Mouse (Mus musculus): ENCODE measurements at regions not wholly inside any gene's neighbourhood (a gene's known extent, or its start where the extent isn't known, plus 50 kb on each side); places are given as distances from the start of the nearest gene placed in this dataset.

DNA sequence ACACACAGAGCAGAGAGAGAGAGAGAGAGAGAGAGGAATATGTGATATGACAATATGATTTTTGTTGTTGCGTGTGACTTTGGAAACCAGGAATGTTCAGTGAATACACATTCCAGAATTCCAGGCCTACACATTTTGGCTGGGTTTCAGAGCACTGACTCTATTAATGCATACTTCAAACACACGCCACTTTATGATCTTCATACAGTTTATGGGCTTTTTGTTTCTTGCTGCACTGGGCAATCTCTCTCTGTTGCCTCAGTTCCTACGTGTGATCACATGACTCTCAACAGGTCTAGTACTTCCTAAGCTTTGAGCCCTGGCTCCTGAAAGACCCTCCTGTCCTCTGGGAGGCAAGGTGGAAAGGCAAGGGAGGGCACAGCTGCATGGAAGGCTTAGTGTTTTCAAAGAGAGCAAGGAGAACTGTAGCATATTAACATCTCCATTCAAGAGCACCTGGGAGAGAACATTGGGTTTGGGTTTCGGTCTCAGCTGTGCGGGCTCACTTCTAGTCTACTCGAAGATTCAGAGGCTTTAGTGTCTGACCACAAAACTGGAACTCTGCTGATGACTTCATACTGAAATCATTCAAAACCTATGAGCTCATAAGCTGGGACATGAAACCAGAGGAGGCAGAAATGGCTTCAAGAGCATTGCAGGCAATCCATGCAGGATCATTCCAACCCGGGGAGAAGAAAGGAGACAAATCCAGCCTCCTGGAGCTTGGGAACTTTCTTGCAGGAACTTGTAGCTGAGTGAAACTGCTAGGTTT, 87.9 kb upstream of the C1qtnf3 start:
- no peak for DNase-seq (ENCODE audit: low spot score)
- H3K4me2 ChIP-seq (ENCODE audit: low read length), result no peak overlapping the region
- WGBS, result 71% methylated on average over 7 of the region's 7 CpGs

DNA sequence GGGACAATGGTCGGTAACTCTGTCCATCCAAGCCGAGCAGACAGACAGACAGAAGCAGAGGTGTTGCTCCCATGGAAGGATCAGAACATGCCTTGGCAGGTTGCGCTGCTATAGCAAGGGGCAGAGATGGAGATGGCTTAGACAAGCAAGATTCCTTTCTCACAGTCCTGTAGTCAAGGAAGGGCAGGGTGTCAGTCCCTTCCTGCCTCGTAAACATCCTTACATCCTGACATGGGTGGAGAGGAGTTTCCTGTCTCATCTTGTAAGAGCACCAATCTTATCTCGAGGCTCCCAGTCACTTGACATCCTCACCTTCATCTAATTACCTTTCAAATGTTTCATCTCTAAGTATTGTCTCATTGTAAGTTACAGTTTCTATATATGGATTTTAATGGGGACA, 87.0 kb upstream of the C1qtnf3 start:
- Histone ChIP-seq H3K4me2 (ENCODE audit: low read length) (no peak overlapping the region), H3K9ac (ENCODE audit: low read length) (no peak overlapping the region), H3K9me3 (ENCODE audit: control insufficient read depth, low read length) (no peaks in the 10 kb centered on the region), H3K4me1 (replicated peaks; ENCODE audit: control insufficient read depth, insufficient read depth, low read length) (peaks cover 2% of the 10 kb centered on the region; the same call in 1 of the 2 replicates), H3K27me3 (replicated peaks; ENCODE audit: control insufficient read depth, insufficient read depth, low read length) (no peaks in the 10 kb centered on the region), H3K4me3 (ENCODE audit: low read depth, low read length) (no peak overlapping the region), H3K27ac (ENCODE audit: low read depth) (no peak overlapping the region), H3K36me3 (ENCODE audit: control insufficient read depth, insufficient read depth, low read length) (no peaks in the 10 kb centered on the region)
- no peak for ATAC-seq (replicated peaks; ENCODE audit: low FRiP score, low TSS enrichment, low read depth)
- no peak for DNase-seq (ENCODE audit: low spot score)
- WGBS, result 72% methylated on average over 5 of the region's 5 CpGs

More for the DNA sequence above, 87.9 kb upstream of the C1qtnf3 start:
- no peak overlapping the region for H3K4me3 ChIP-seq (ENCODE audit: low read depth, low read length)
- no peaks in the 10 kb centered on the region for H3K9me3 ChIP-seq (ENCODE audit: control insufficient read depth, low read length)
- H3K27me3 ChIP-seq (replicated peaks; ENCODE audit: control insufficient read depth, insufficient read depth, low read length), result no peaks in the 10 kb centered on the region
- ATAC-seq (replicated peaks; ENCODE audit: low FRiP score, low TSS enrichment, low read depth), result no peak
- no peak overlapping the region for H3K9ac ChIP-seq (ENCODE audit: low read length)
- H3K27ac ChIP-seq (ENCODE audit: low read depth), result no peak overlapping the region
- H3K36me3 ChIP-seq (ENCODE audit: control insufficient read depth, insufficient read depth, low read length), result no peaks in the 10 kb centered on the region
- peaks cover 2% of the 10 kb centered on the region; the same call in 1 of the 2 replicates for H3K4me1 ChIP-seq (replicated peaks; ENCODE audit: control insufficient read depth, insufficient read depth, low read length)

DNA sequence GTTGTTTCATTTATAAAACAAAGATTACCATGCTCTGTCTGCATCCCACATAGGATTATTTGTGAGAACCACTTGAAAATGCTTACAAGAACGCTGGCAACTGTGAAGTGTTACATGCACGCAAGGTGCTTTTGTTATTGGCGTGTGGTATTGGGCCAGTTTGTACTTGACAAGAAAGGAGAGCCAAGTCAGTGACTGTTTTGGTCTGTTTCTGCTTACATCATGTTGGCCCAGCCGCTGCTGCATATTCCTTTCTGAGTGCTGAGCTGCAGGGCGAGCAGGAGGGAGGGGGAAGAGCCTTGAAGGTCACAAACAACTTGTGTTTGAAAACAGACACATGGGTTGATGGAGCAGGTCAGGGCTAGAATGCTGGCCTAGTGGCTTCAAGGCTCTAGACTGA, 85.3 kb upstream of the C1qtnf3 start:
- DNase-seq (ENCODE audit: low spot score) (no peak), ATAC-seq (replicated peaks; ENCODE audit: low FRiP score, low TSS enrichment, low read depth) (no peak)
- Histone ChIP-seq H3K4me2 (ENCODE audit: low read length) (no peak overlapping the region), H3K9ac (ENCODE audit: low read length) (no peak overlapping the region), H3K9me3 (ENCODE audit: control insufficient read depth, low read length) (no peaks in the 10 kb centered on the region), H3K36me3 (ENCODE audit: control insufficient read depth, insufficient read depth, low read length) (no peaks in the 10 kb centered on the region), H3K27ac (ENCODE audit: low read depth) (no peak overlapping the region), H3K27me3 (replicated peaks; ENCODE audit: control insufficient read depth, insufficient read depth, low read length) (no peaks in the 10 kb centered on the region), H3K4me3 (ENCODE audit: low read depth, low read length) (no peak overlapping the region), H3K4me1 (replicated peaks; ENCODE audit: control insufficient read depth, insufficient read depth, low read length) (peaks cover 2% of the 10 kb centered on the region; the same call in 1 of the 2 replicates)
- 40% methylated on average over 5 of the region's 5 CpGs for WGBS

DNA sequence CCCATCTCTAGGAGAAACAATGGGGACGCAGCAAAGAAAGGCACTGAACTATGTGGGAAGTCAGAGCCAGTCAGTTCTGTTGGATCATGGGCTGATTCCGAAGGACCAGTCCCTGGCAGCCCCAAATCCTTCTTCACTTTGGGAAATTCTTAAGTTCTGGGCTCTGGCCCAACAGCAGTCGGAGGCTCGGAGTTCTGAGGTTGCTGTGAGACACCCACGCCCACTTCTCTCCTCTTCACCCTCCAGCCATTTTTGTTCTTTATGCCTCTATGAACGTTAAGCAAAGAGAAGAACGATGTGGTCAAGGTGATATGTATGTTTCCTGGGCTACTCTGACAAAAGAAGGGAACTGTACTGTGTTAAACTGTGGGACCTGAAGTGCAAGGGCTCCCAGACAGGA, 84.0 kb upstream of the C1qtnf3 start:
- no peak for DNase-seq (ENCODE audit: low spot score)
- H3K9ac ChIP-seq (ENCODE audit: low read length), result no peak overlapping the region
- no peak overlapping the region; the same call in 1 of the 2 replicates for H3K27ac ChIP-seq (ENCODE audit: low read depth)
- WGBS, result 81% methylated on average over 7 of the region's 7 CpGs
- H3K27me3 ChIP-seq (replicated peaks; ENCODE audit: control insufficient read depth, insufficient read depth, low read length), result no peaks in the 10 kb centered on the region
- no peaks in the 10 kb centered on the region for H3K36me3 ChIP-seq (ENCODE audit: control insufficient read depth, insufficient read depth, low read length)
- no peak overlapping the region for H3K4me2 ChIP-seq (ENCODE audit: low read length)
- H3K9me3 ChIP-seq (ENCODE audit: control insufficient read depth, low read length), result no peaks in the 10 kb centered on the region
- peaks cover 2% of the 10 kb centered on the region; the same call in 1 of the 2 replicates for H3K4me1 ChIP-seq (replicated peaks; ENCODE audit: control insufficient read depth, insufficient read depth, low read length)
- H3K4me3 ChIP-seq (ENCODE audit: low read depth, low read length), result no peak overlapping the region
- ATAC-seq (replicated peaks; ENCODE audit: low FRiP score, low TSS enrichment, low read depth), result no peak

DNA sequence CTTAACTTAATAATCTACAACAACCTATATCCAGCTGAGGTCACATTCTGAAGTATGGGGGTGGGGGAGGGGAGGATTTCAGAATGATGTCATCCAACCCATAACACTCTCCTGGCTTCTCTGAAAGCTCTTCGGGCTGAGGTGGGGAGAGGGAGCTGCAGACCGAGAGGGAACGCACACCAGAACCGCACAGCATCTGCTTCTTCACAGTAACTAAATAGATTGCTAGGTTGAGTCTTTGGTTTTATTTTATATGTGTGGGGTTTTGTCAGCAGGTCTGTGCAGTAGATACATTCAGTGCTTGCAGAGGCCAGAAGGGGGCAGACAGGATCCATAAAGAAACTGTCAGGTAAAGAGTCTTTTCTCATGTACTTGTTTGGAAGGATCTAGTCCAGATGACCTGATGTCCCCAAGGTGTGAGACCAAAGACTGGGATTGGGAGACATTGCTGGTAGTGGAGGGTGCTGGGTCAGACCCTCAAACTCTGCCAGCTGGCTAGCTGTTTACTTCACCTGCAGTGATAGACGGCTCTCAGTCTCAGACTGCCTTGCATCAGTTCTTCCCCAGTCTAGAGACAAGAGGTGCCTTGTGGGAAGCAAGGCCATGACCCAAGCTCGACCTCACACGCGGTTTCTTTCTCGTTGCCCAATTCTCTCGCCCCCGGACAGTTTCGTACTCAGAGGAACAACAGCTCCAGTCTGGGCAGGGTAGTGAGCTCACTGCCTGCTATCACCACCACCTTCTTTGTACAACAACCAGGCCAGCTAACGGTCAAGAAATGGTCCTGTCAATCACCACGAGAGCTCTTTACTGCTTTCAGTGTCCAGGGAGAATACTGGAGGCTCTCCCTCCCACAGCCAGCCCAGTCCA, 83.2 kb upstream of the C1qtnf3 start:
- Histone ChIP-seq H3K4me1 (replicated peaks; ENCODE audit: control insufficient read depth, insufficient read depth, low read length) (peaks cover 2% of the 10 kb centered on the region; the same call in 1 of the 2 replicates), H3K27ac (ENCODE audit: low read depth) (no peak overlapping the region), H3K36me3 (ENCODE audit: control insufficient read depth, insufficient read depth, low read length) (no peaks in the 10 kb centered on the region), H3K9ac (ENCODE audit: low read length) (no peak overlapping the region), H3K4me3 (ENCODE audit: low read depth, low read length) (no peak overlapping the region), H3K9me3 (ENCODE audit: control insufficient read depth, low read length) (no peaks in the 10 kb centered on the region), H3K4me2 (ENCODE audit: low read length) (no peak overlapping the region), H3K27me3 (replicated peaks; ENCODE audit: control insufficient read depth, insufficient read depth, low read length) (no peaks in the 10 kb centered on the region)
- 65% methylated on average over 14 of the region's 14 CpGs for WGBS
- no peak for DNase-seq (ENCODE audit: low spot score)
- ATAC-seq (replicated peaks; ENCODE audit: low FRiP score, low TSS enrichment, low read depth), result peak; percentile 26; the same call in 1 of the 2 replicates

DNA sequence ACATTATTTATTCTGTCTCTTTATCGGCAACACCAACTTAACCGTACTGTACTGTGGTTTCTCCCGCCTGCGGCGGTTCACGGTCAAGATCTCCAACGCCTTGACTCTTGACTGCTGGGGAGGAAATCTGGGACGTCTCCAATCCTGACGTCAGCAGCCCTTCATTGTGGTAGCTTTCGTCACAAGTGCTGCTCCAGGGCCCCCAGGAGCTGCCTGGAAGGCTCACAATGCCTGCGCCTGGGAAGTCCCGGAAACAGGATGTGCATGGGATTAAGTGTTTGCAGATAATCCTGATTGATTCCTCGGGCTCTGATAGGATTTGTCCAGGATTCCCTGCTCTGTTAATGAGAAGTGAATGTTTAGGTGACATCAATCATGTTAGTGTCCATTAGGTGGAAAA, 82.3 kb upstream of the C1qtnf3 start:
- Histone ChIP-seq H3K27me3 (replicated peaks; ENCODE audit: control insufficient read depth, insufficient read depth, low read length) (no peaks in the 10 kb centered on the region), H3K4me2 (ENCODE audit: low read length) (no peak overlapping the region), H3K36me3 (ENCODE audit: control insufficient read depth, insufficient read depth, low read length) (no peaks in the 10 kb centered on the region), H3K4me3 (ENCODE audit: low read depth, low read length) (no peak overlapping the region), H3K27ac (ENCODE audit: low read depth) (no peak overlapping the region), H3K9ac (ENCODE audit: low read length) (no peak overlapping the region), H3K9me3 (ENCODE audit: control insufficient read depth, low read length) (no peaks in the 10 kb centered on the region), H3K4me1 (replicated peaks; ENCODE audit: control insufficient read depth, insufficient read depth, low read length) (peaks cover 2% of the 10 kb centered on the region; the same call in 1 of the 2 replicates)
- WGBS, result 52% methylated on average over 13 of the region's 13 CpGs
- ATAC-seq (replicated peaks; ENCODE audit: low FRiP score, low TSS enrichment, low read depth) (no peak), DNase-seq (ENCODE audit: low spot score) (no peak)

DNA sequence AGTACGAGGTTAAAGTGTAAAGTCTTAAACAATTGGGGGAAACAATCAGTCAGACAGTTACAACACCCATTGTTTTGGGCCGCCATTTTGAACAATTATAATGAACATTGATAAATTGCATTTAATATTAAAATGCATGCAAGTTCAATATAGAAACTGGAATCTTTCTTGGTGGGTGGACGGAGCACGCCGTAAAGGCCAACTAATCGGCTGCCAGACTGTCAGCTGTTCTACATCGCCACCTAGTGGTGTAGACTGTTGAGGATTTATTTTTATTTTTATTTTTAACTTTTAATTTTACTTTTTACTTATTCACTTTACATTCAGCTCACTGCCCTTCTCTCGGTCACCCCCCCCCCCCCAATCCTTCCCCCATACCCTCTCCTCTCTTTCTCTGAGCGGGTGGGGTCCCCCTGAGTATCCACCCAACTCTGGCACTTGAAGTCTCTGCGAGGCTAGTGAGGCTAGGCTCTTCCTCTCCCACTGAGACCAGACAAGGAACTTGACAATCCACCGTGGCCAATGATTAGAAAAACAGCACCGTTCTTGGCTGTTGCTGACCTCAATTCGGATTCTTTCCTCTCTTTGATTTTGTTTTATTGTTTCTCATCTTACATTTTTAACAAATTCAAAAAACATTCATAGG, 79.7 kb upstream of the C1qtnf3 start:
- no peak overlapping the region for H3K9ac ChIP-seq (ENCODE audit: low read length)
- ATAC-seq (replicated peaks; ENCODE audit: low FRiP score, low TSS enrichment, low read depth) (no peak; the same call in 1 of the 2 replicates), DNase-seq (ENCODE audit: low spot score) (no peak)
- H3K9me3 ChIP-seq (ENCODE audit: control insufficient read depth, low read length), result no peaks in the 10 kb centered on the region
- peaks cover 2% of the 10 kb centered on the region; the same call in 1 of the 2 replicates for H3K4me1 ChIP-seq (replicated peaks; ENCODE audit: control insufficient read depth, insufficient read depth, low read length)
- no peak overlapping the region for H3K4me2 ChIP-seq (ENCODE audit: low read length)
- no peaks in the 10 kb centered on the region for H3K27me3 ChIP-seq (replicated peaks; ENCODE audit: control insufficient read depth, insufficient read depth, low read length)
- no peak overlapping the region for H3K27ac ChIP-seq (ENCODE audit: low read depth)
- 23% methylated on average over 13 of the region's 13 CpGs for WGBS
- no peak overlapping the region for H3K4me3 ChIP-seq (ENCODE audit: low read depth, low read length)
- no peaks in the 10 kb centered on the region for H3K36me3 ChIP-seq (ENCODE audit: control insufficient read depth, insufficient read depth, low read length)

DNA sequence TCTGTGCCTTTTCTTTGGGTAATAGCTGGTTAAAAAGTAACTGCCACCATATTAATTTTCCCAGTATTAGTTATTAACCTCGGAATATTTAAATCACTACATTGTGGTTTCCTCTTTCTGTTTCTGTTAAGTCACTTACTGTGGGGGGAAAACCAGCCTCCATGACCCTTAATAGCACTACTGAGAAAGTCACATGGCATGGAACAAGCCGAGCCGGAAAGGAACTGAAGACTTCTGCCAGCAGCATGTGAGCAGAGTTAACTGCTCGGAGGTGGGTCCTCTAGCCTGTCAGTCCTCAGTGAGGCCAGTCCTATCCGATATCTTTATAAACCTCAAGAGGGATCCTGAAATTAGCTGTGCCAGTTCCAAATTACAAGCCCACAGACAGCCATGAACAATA, 75.8 kb upstream of the C1qtnf3 start:
- DNase-seq (ENCODE audit: low spot score), result no peak
- H3K9ac ChIP-seq (ENCODE audit: low read length), result no peak overlapping the region
- 63% methylated on average over 5 of the region's 5 CpGs for WGBS

More for the DNA sequence above, 75.8 kb upstream of the C1qtnf3 start:
- Histone ChIP-seq H3K9me3 (ENCODE audit: control insufficient read depth, low read length) (no peaks in the 10 kb centered on the region), H3K27me3 (replicated peaks; ENCODE audit: control insufficient read depth, insufficient read depth, low read length) (no peaks in the 10 kb centered on the region), H3K4me3 (ENCODE audit: low read depth, low read length) (no peak overlapping the region), H3K36me3 (ENCODE audit: control insufficient read depth, insufficient read depth, low read length) (no peaks in the 10 kb centered on the region), H3K27ac (ENCODE audit: low read depth) (no peak overlapping the region), H3K4me1 (replicated peaks; ENCODE audit: control insufficient read depth, insufficient read depth, low read length) (no peaks in the 10 kb centered on the region), H3K4me2 (ENCODE audit: low read length) (no peak overlapping the region)
- no peak for ATAC-seq (replicated peaks; ENCODE audit: low FRiP score, low TSS enrichment, low read depth)

Measured in intestine, embryonic 14.5 days (tissue).